Mouse (Mus musculus) embryonic facial prominence, embryonic 10.5 days (tissue): ENCODE data around the gene Soga1. TPM values are rescaled to one million over a fixed set of nuclear protein-coding genes. Genes with fewer than 3 reads are reported as not detected.

ENCODE experiments used
- DNase-seq: peaks from one replicate; pipeline ENCODE4 v3.0.0-alpha.2; 2017; ENCODE audit warnings: low spot score
- H3K27ac ChIP-seq: fragments of 300-500 bp; sonication (generic); replicated peaks from 2 replicates; pipeline ENCODE4 v1.5.1; 2016; ENCODE audit warnings: mild to moderate bottlenecking
- H3K27me3 ChIP-seq: fragments of 300-500 bp; sonication (generic); replicated peaks from 2 replicates; pipeline ENCODE4 v1.6.1; 2016; ENCODE audit warnings: low read depth, mild to moderate bottlenecking; ENCODE audit not compliant: poor library complexity, severe bottlenecking
- H3K36me3 ChIP-seq: fragments of 300-500 bp; sonication (generic); replicated peaks from 2 replicates; pipeline ENCODE4 v1.6.1; 2016; ENCODE audit warnings: mild to moderate bottlenecking, moderate library complexity
- H3K4me1 ChIP-seq: fragments of 300-500 bp; sonication (generic); 2 replicates; pipeline ENCODE4 v1.6.1; 2016
- H3K4me3 ChIP-seq: fragments of 300-500 bp; sonication (generic); 2 replicates; pipeline ENCODE4 v1.5.1; 2016; ENCODE audit warnings: mild to moderate bottlenecking, moderate library complexity
- H3K9me3 ChIP-seq: fragments of 300-500 bp; sonication (generic); 2 replicates; pipeline ENCODE4 v1.6.1; 2016; ENCODE audit warnings: mild to moderate bottlenecking
- WGBS: fragments of 180-500 bp; shearing (Covaris S2); methylation state at CpG from one replicate; pipeline ENCODE4 v1.1.7; 2016; 5-methylcytosine and 5-hydroxymethylcytosine counted together
- polyA plus RNA-seq: library from polyadenylated mRNA; unstranded; fragments of >200 nt; fragmentation: Nextera tagmentation; extraction: Ambion mirVana; gene quantifications from 2 replicates; pipeline ENCODE4 v1.2.1, GENCODE M21; 2016

Gene Soga1
- polyA plus RNA-seq, 1 experiment from 2014 or later: 4.7 TPM

DNA sequence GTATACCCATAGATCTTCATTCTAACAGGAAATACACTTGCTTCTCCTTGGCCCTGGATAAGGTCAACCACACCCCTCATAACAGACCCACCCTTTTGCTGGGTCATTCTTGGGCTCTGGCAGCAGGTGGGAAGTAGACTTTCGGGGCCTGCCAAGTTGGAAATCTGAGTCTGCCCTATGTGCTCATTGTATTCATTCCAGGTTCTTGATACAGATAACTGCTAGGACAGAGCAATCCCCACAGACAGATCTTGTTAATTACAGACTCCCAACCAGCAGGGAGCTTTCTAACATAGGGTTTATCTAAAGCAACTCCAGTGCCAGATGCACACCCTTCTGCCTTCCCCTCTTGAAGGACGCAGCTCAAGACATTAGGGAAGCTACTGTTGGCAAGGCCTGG lies 96.2 kb downstream of the Soga1 start:
- DNase-seq: no peak

DNA sequence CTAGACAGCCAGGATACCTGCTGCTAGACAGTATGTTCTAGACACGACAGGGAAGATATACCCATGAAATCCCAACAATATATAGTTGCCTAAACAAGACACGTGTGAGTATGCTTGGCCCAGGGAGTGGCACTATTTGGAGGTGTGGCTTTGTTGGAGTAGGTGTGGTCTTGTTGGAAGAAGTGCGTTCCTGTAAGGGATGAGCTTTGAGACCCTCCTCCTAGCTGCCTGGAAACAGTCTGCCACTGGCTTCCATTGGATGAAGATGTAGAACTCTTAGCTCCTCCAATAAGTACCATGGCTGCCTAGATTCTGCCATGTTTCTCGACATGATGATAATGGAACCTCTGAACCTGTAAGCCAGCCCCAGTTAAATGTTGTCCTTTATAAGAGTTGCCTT lies 97.8 kb downstream of the Soga1 start:
- no peaks in the 10 kb centered on the region for H3K9me3 ChIP-seq
- WGBS: 80% methylated on average over 4 of the region's 4 CpGs
- DNase-seq: no peak
- H3K27ac ChIP-seq: no peak overlapping the region
- no peaks in the 10 kb centered on the region for H3K27me3 ChIP-seq
- H3K36me3 ChIP-seq: no peaks in the 10 kb centered on the region
- no peak overlapping the region for H3K4me3 ChIP-seq
- no peaks in the 10 kb centered on the region for H3K4me1 ChIP-seq

More for the DNA sequence above, 96.2 kb downstream of the Soga1 start:
- H3K36me3 ChIP-seq: no peaks in the 10 kb centered on the region
- H3K27me3 ChIP-seq: no peaks in the 10 kb centered on the region
- WGBS: 80% methylated on average over 2 of the region's 2 CpGs
- H3K4me1 ChIP-seq: no peaks in the 10 kb centered on the region
- H3K27ac ChIP-seq: no peak overlapping the region
- H3K4me3 ChIP-seq: no peak overlapping the region
- no peaks in the 10 kb centered on the region for H3K9me3 ChIP-seq

DNA sequence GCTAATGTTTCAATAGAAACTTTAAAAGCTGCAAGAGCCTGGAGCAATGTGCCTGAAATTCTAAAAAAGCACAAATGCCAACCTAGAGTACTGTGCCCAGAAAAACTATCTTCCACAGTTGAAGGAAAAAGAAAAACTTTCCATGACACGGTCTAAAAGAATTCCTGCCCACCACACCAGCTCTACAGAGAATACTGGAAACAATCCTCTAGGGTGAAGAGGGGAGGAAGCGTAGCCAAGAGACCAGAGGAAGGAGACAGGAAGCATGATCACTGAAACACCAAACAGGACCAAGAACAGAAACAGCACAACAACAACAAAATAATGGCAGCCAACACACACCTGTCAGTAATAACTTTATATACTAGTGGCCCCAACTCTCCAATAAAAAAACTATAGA lies 99.0 kb downstream of the Soga1 start:
- Histone ChIP-seq H3K4me3 (no peak overlapping the region), H3K27ac (no peak overlapping the region), H3K27me3 (no peaks in the 10 kb centered on the region), H3K4me1 (no peaks in the 10 kb centered on the region; the same call in 1 of the 2 replicates), H3K9me3 (no peaks in the 10 kb centered on the region), H3K36me3 (no peaks in the 10 kb centered on the region)
- no peak for DNase-seq
- WGBS: 84% methylated on average over 2 of the region's 2 CpGs

GRCm38 (mm10) chr2:156976711-156977110 lies 102.3 kb downstream of the Soga1 start:
- no peak for DNase-seq
- Histone ChIP-seq H3K27me3 (no peaks in the 10 kb centered on the region), H3K4me1 (peaks cover 3% of the 10 kb centered on the region; the same call in 1 of the 2 replicates), H3K36me3 (no peaks in the 10 kb centered on the region), H3K27ac (no peak overlapping the region), H3K4me3 (no peak overlapping the region), H3K9me3 (no peaks in the 10 kb centered on the region)

DNA sequence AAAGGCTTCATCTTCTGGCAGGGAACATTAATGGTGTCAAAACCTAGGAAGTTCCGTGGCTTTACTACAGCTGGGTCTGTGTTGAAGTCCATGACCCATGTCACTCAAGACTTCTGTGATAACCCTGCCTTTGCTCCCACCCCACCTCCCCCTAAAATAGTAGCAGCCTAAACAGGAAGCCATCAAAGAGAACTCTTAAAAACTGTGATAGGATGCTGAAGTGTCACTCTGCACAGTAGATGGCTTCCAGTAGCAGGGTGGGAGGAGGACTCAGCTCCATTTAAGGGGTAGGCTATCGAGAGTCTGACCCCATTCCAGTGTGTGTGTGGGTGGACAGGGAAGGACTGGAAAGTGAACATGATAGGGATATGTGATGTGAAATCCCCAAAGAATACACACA lies 104.1 kb downstream of the Soga1 start:
- no peak overlapping the region for H3K4me3 ChIP-seq
- H3K9me3 ChIP-seq: no peaks in the 10 kb centered on the region
- peaks cover 3% of the 10 kb centered on the region; the same call in 1 of the 2 replicates for H3K4me1 ChIP-seq
- H3K36me3 ChIP-seq: no peaks in the 10 kb centered on the region
- DNase-seq: no peak
- no peak overlapping the region for H3K27ac ChIP-seq
- no peaks in the 10 kb centered on the region for H3K27me3 ChIP-seq
- 71% methylated on average over 2 of the region's 2 CpGs for WGBS

DNA sequence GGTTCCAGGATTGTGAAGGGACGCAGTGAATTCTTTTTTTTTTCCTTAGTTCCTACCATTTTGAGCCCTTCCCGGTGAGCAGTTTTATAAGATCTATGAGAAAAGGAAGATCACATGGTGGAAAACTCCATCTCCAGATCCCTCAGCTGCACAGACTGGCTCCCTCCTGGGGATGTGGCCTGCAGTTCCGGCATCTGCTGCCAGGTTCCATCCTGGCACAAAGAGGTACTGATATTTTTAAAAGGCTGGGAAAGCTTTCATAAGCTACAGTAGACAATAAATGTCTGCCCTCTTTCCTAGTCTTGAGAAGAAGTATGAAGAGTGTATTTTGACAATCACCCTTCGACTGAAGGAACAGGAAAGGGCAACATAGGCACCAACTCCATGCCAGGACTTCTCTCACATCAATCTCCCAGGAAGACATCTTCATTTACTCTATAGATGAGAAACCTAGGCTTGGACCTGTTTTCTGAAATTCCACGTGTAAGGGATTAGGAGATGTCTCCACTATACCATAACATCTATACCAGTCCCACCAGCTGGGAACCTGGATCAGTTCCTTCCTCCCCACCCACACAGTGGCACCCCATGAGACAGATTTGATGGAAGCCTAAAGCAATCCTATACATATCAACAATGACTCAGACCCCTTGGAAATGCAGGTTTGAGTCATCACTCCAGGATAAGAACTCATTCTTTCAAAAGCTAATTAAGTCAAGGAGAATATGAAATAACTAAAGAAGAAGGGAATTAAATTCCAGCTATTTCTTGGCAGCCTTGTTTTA lies 105.5 kb downstream of the Soga1 start:
- WGBS: 86% methylated on average over 5 of the region's 5 CpGs
- DNase-seq: no peak
- no peaks in the 10 kb centered on the region for H3K36me3 ChIP-seq
- H3K4me3 ChIP-seq: no peak overlapping the region
- H3K27me3 ChIP-seq: no peaks in the 10 kb centered on the region
- no peak overlapping the region for H3K27ac ChIP-seq
- H3K9me3 ChIP-seq: no peaks in the 10 kb centered on the region
- H3K4me1 ChIP-seq: peaks cover 3% of the 10 kb centered on the region; the same call in 1 of the 2 replicates

DNA sequence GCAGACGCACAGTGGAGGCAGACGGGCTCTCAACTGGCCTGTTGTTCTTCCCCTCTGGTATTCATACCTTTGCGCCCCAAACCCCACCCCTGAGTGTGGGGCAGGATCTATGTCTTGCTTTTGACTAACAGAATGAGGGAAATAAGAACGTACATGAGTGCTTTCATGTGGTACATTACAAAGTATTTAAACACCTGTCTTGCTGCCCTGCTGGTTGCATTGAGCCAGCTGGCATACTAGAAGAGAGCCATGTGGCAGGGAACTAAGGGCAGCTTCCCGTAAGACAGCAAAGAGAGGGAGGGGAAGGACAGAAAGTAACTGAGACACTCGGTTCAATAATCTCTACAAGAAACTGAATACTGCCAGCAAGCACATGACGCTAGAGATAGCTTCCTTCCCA lies 108.8 kb downstream of the Soga1 start:
- no peaks in the 10 kb centered on the region for H3K9me3 ChIP-seq
- no peak overlapping the region for H3K27ac ChIP-seq
- 78% methylated on average over 7 of the region's 7 CpGs for WGBS
- no peaks in the 10 kb centered on the region for H3K27me3 ChIP-seq
- H3K36me3 ChIP-seq: no peaks in the 10 kb centered on the region
- peaks cover 3% of the 10 kb centered on the region; the same call in 1 of the 2 replicates for H3K4me1 ChIP-seq
- DNase-seq: no peak
- no peak overlapping the region for H3K4me3 ChIP-seq

DNA sequence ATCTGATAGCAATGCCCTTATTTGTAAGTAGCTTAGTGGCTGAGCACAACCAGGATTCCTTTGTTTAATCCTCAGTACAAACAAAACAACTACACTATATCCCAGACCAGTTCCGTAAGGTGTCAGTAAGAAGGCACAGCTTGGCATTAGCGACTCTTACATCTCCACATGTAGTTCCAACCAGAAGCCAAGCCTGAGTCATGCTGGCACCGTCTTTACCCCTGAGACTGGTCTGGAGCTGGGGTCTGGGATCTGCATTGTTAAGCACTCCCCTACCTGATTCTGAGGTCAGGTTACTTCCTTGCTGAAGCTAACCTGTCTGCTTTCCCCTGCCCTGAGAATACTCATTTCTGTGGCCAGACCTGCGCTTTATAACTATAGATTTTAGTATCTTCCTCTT lies 110.6 kb downstream of the Soga1 start:
- no peaks in the 10 kb centered on the region for H3K27me3 ChIP-seq
- H3K27ac ChIP-seq: no peak overlapping the region
- H3K9me3 ChIP-seq: no peaks in the 10 kb centered on the region
- H3K36me3 ChIP-seq: no peaks in the 10 kb centered on the region
- H3K4me3 ChIP-seq: no peak overlapping the region
- peaks cover 5% of the 10 kb centered on the region; the same call in 1 of the 2 replicates for H3K4me1 ChIP-seq
- 78% methylated on average over 4 of the region's 4 CpGs for WGBS
- DNase-seq: no peak

DNA sequence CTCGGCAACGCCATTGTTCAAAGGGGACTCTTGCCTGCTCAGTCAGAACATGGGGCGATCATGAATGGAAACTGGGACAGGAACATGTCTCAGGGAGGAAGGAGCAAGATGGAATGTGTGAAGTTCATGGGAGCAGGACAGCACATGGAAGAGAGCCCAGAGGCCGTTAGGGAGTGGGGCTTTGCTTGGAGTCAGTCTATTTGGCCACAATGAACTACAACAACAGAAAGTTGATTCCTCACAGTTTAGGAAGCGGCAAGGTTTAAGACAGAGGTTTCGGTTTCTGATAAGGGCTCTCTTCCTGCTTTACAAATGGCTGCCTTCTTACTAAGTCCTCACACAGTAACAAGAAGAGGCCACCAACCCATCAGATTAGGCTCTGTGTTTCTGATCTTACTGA lies 111.7 kb downstream of the Soga1 start:
- no peaks in the 10 kb centered on the region for H3K36me3 ChIP-seq
- H3K27ac ChIP-seq: no peak overlapping the region
- WGBS: 87% methylated on average over 6 of the region's 6 CpGs
- no peak for DNase-seq
- peaks cover 5% of the 10 kb centered on the region; the same call in 1 of the 2 replicates for H3K4me1 ChIP-seq
- no peak overlapping the region for H3K4me3 ChIP-seq
- no peaks in the 10 kb centered on the region for H3K9me3 ChIP-seq
- no peaks in the 10 kb centered on the region for H3K27me3 ChIP-seq

Other genes with a start within 250 kb of the Soga1 start
- gene Tgif2, start 239.2 kb downstream of the Soga1 start, polyA plus RNA-seq: 112 and 114 TPM in 2 replicates
- gene 4930518I15Rik, start 221.3 kb downstream of the Soga1 start, polyA plus RNA-seq: 9.9 and 10.0 TPM in 2 replicates
- 174 and 187 TPM in 2 replicates for gene Rab5if, start 216.1 kb downstream of the Soga1 start, polyA plus RNA-seq
- gene Sla2, start 192.1 kb downstream of the Soga1 start, polyA plus RNA-seq: 0.29 and 0.49 TPM in 2 replicates
- 40.4 and 41.1 TPM in 2 replicates for gene Ndrg3, start 87.2 kb downstream of the Soga1 start, polyA plus RNA-seq
- gene Dsn1, start 72.1 kb downstream of the Soga1 start, polyA plus RNA-seq: 51.7 and 53.8 TPM in 2 replicates
- gene Tldc2, start 7.8 kb upstream of the Soga1 start, polyA plus RNA-seq: not detected in 2 replicates
- gene Samhd1, start 56.0 kb upstream of the Soga1 start, polyA plus RNA-seq: 26.7 and 27.8 TPM in 2 replicates
- gene Rbl1, start 125.3 kb upstream of the Soga1 start, polyA plus RNA-seq: 21.4 and 23.7 TPM in 2 replicates
- gene Rpn2, start 199.8 kb upstream of the Soga1 start, polyA plus RNA-seq: 266 and 277 TPM in 2 replicates
- gene Mroh8, start 200.3 kb upstream of the Soga1 start, polyA plus RNA-seq: 0.73 and 1.0 TPM in 2 replicates